Mouse (Mus musculus) kidney, postnatal 4 days (tissue): ENCODE results near the gene Gorab.

Experiments used
- DNase-seq, 2 experiments: peaks; one replicate each; pipeline ENCODE4 v3.0.0; 2021; ENCODE audit warnings: mixed read lengths in 2 of 2

Gorab gene

GRCm38 (mm10) chr1:163355626-163356156 lies 47.8 kb downstream of the Gorab start:
- no peak for DNase-seq

- DNase-seq: no peak
Measured at GRCm38 (mm10) chr1:163350988-163351387, 52.5 kb downstream of the Gorab start.

- no peak for DNase-seq
Measured at GRCm38 (mm10) chr1:163345541-163345940, 57.9 kb downstream of the Gorab start.

- DNase-seq: peak; percentile 16 to 20
Measured at GRCm38 (mm10) chr1:163344931-163345330, 58.5 kb downstream of the Gorab start.

GRCm38 (mm10) chr1:163339219-163339561 lies 64.3 kb downstream of the Gorab start:
- no peak for DNase-seq

- no peak for DNase-seq
Measured at GRCm38 (mm10) chr1:163338525-163339218, 64.8 kb downstream of the Gorab start.

GRCm38 (mm10) chr1:163337821-163338220 lies 65.6 kb downstream of the Gorab start:
- DNase-seq: no peak
